Mouse (Mus musculus) thymus, adult 2 months (tissue): Measurements from ENCODE around the gene Abtb2.

Experiments used
- CTCF ChIP-seq: fragments of 200-500 bp; IDR thresholded peaks from 2 replicates; pipeline ENCODE4 v1.5.1; 2012; ENCODE audit warnings: mild to moderate bottlenecking, control low read depth, low read length, moderate library complexity, borderline replicate concordance; ENCODE audit not compliant: control insufficient read depth, poor library complexity, insufficient read depth; ENCODE audit errors: extremely low read depth
- POLR2A ChIP-seq: fragments of 200-500 bp; IDR thresholded peaks from 2 replicates; pipeline ENCODE4 v1.6.1; 2012; ENCODE audit warnings: mild to moderate bottlenecking, low read length, control low read depth, moderate library complexity; ENCODE audit not compliant: control insufficient read depth, poor library complexity, insufficient read depth; ENCODE audit errors: extremely low read depth

GRCm38 (mm10) chr2:103607926-103608325, 41.8 kb downstream of the Abtb2 start:
- TF ChIP-seq CTCF (no peak), POLR2A (no peak)
